Comparison of ENCODE assay signal across 8 mouse cellular contexts in genomic region chr15:100600047-100600695, GRCm38 (mm10). TPM values are rescaled to one million over a fixed set of nuclear protein-coding genes. Genes with fewer than 3 reads are reported as not detected.
A peak's percentile ranks its signal among the peaks of the same experiment; 100 is the strongest.
DNase-seq lines count a peak whose midpoint lies in the region; ATAC-seq and TF ChIP-seq lines count a peak whose summit lies in the region.

No protein-coding gene starts in this region.

- no peaks in the 10 kb centered on the region for H3K9me3 ChIP-seq in ES-E14 (ENCODE audit: control insufficient read depth, insufficient read depth, low read depth, low read length)
- H3K9me3 ChIP-seq in hindbrain, embryonic 11.5 days (ENCODE audit: control insufficient read depth, low read length), result no peaks in the 10 kb centered on the region

- in situ Hi-C loops in ES-E14 (cut with MboI; ENCODE audit: low sequenced_read_pairs in 2 of 2, unreplicated experiment in 2 of 2), result no loop called here

- peaks cover 4 to 12% of the 10 kb centered on the region in 2 experiments; a peak in 3 of 4 replicates for H3K4me1 ChIP-seq in ES-E14 (ENCODE audit: control insufficient read depth in 2 of 2, insufficient read depth in 2 of 2, low read length in 2 of 2, poor library complexity in 1 of 2)
- peaks cover 7% of the 10 kb centered on the region; the same call in 1 of the 2 replicates for H3K4me1 ChIP-seq in hindbrain, embryonic 11.5 days (replicated peaks; ENCODE audit: control insufficient read depth, insufficient read depth, low read length)

- H3K4me3 ChIP-seq in ES-E14 (ENCODE audit: insufficient read depth in 1 of 2, low read depth in 1 of 2, low read length in 2 of 2, poor library complexity in 1 of 2, severe bottlenecking in 1 of 2), result peak overlapping the region; percentile 63 to 79
- peak overlapping the region; percentile 77 for H3K4me3 ChIP-seq in hindbrain, embryonic 11.5 days (ENCODE audit: low read depth, low read length)

- 1% methylated on average over 35 of the region's 35 CpGs for WGBS in hindbrain, embryonic 11.5 days

- peak overlapping the region; percentile 81 for H3K4me2 ChIP-seq in hindbrain, embryonic 11.5 days (replicated peaks; ENCODE audit: low read depth, low read length)

- ATAC-seq in hindbrain, embryonic 11.5 days (ENCODE audit: low FRiP score), result peak; percentile 64

- H3K27ac ChIP-seq in ES-E14 (ENCODE audit: insufficient read depth, low read depth, low read length, poor library complexity, severe bottlenecking), result no peak overlapping the region
- peak overlapping the region; percentile 70 for H3K27ac ChIP-seq in hindbrain, embryonic 11.5 days (ENCODE audit: low read depth, low read length)

- DNase-seq in ES-E14 (ENCODE audit: low read depth, low spot score), result no peak
- peak; percentile 77 for DNase-seq in cerebellum, adult 11-12 months
- DNase-seq in frontal cortex, adult 2 months (ENCODE audit: extremely low spot score in 1 of 2, low spot score in 1 of 2), result peak; percentile 48 to 82
- peak; percentile 85 for DNase-seq in hindbrain, embryonic 11.5 days (ENCODE audit: low spot score)
- peak; percentile 74 for DNase-seq in layer of hippocampus, postnatal 14 days (ENCODE audit: low spot score in 2 of 2)
- DNase-seq in lung, postnatal 25 days (ENCODE audit: low spot score), result peak; percentile 77
- peak; percentile 76 for DNase-seq in retina, adult 2 months (ENCODE audit: low read depth, low spot score)
- peak; percentile 93 for DNase-seq in thymus, postnatal 14 days

- 0 out of 2 replicates have a peak overlapping the region, but pooled peaks have one; percentile 16 for H3K9ac ChIP-seq in ES-E14 (ENCODE audit: insufficient read depth, low read depth, low read length, poor library complexity, severe bottlenecking)
- peak overlapping the region; percentile 91 for H3K9ac ChIP-seq in hindbrain, embryonic 11.5 days (ENCODE audit: low read depth, low read length)

- H3K36me3 ChIP-seq in ES-E14 (ENCODE audit: control insufficient read depth, insufficient read depth, low read length, poor library complexity, severe bottlenecking), result no peaks in the 10 kb centered on the region
- no peaks in the 10 kb centered on the region for H3K36me3 ChIP-seq in hindbrain, embryonic 11.5 days (ENCODE audit: control insufficient read depth, insufficient read depth, low read length)

- H3K27me3 ChIP-seq in hindbrain, embryonic 11.5 days (ENCODE audit: control insufficient read depth, insufficient read depth, low read length), result peaks cover 18% of the 10 kb centered on the region

TF ChIP-seq in ES-E14, 5 proteins besides CTCF, POLR2A, EP300 and RAD21:
- no peak for TF ChIP-seq HCFC1 (IDR thresholded peaks at IDR 0.05; ENCODE audit: borderline replicate concordance, insufficient read depth, low read length)
- TF ChIP-seq MAFK (IDR thresholded peaks at IDR 0.05; ENCODE audit: insufficient read depth, low read depth, low read length), result 0 out of 2 replicates have a peak, but pooled peaks have one; percentile 7
- peak; percentile 66 for TF ChIP-seq ZNF384 (IDR thresholded peaks at IDR 0.05; ENCODE audit: low read depth, low read length)
- TF ChIP-seq ZC3H11A (IDR thresholded peaks at IDR 0.05; ENCODE audit: borderline replicate concordance, low read depth, low read length), result no peak

RNA-seq across cellular contexts. Expression of gene Pou6f1, which starts 0.4 kb away (rescaled TPM):
- total RNA-seq in ES-E14 (2012; rRNA removed), result 2.9 and 4.1 TPM in 2 replicates
- polyA plus RNA-seq in frontal cortex, adult 2 months (2012; rRNA removed), result 101 and 105 TPM in 2 replicates
- polyA plus RNA-seq in hindbrain, embryonic 11.5 days (2014; fragmentation: Nextera tagmentation; extraction: Ambion mirVana), result 15.7 and 16.2 TPM in 2 replicates
- total RNA-seq in layer of hippocampus, postnatal 14 days (2021), result 10 to 100 TPM; 93.9 to 99.1 TPM

RNA-seq across cellular contexts. Expression of gene Dazap2, which starts 15.0 kb away (rescaled TPM):
- total RNA-seq in ES-E14 (2012; rRNA removed), result 13.5 and 27.6 TPM in 2 replicates
- 210 and 220 TPM in 2 replicates for polyA plus RNA-seq in frontal cortex, adult 2 months (2012; rRNA removed)
- 256 and 266 TPM in 2 replicates for polyA plus RNA-seq in hindbrain, embryonic 11.5 days (2014; fragmentation: Nextera tagmentation; extraction: Ambion mirVana)
- total RNA-seq in layer of hippocampus, postnatal 14 days (2021), result 100 to 1,000 TPM; 105 to 107 TPM

RNA-seq across cellular contexts. Expression of gene Smagp, which starts 36.6 kb away (rescaled TPM):
- 20.0 and 27.3 TPM in 2 replicates for total RNA-seq in ES-E14 (2012; rRNA removed)
- 4.5 and 5.3 TPM in 2 replicates for polyA plus RNA-seq in frontal cortex, adult 2 months (2012; rRNA removed)
- polyA plus RNA-seq in hindbrain, embryonic 11.5 days (2014; fragmentation: Nextera tagmentation; extraction: Ambion mirVana), result 4.1 and 5.5 TPM in 2 replicates
- total RNA-seq in layer of hippocampus, postnatal 14 days (2021), result 1 to 10 TPM; 2.1 to 2.7 TPM

RNA-seq across cellular contexts. Expression of gene Tfcp2, which starts 48.4 kb away (rescaled TPM):
- total RNA-seq in ES-E14 (2012; rRNA removed), result 13.1 and 13.6 TPM in 2 replicates
- 20.8 and 22.3 TPM in 2 replicates for polyA plus RNA-seq in frontal cortex, adult 2 months (2012; rRNA removed)
- polyA plus RNA-seq in hindbrain, embryonic 11.5 days (2014; fragmentation: Nextera tagmentation; extraction: Ambion mirVana), result 28.4 and 29.8 TPM in 2 replicates
- 10 to 100 TPM; 31.1 to 31.6 TPM for total RNA-seq in layer of hippocampus, postnatal 14 days (2021)

Comparison
In these comparisons a context has a peak if more than half of its experiments do, and no peak if none do; other contexts are left out.
1. RNA of gene Pou6f1, which starts 0.4 kb away (total RNA-seq): 93.9 to 99.1 TPM in layer of hippocampus, postnatal 14 days; 2.9 to 4.1 TPM in ES-E14; every median in the first group is over 10 times any median in the second.